Mouse (Mus musculus): ENCODE measurements around the gene Cd83. TPM values are rescaled to one million over a fixed set of nuclear protein-coding genes. Genes with fewer than 3 reads are reported as not detected.
A peak's percentile ranks its signal among the peaks of the same experiment; 100 is the strongest.

Cd83 gene
- polyA plus RNA-seq, 1 experiment from 2014 or later, result 8.0 TPM

DNA sequence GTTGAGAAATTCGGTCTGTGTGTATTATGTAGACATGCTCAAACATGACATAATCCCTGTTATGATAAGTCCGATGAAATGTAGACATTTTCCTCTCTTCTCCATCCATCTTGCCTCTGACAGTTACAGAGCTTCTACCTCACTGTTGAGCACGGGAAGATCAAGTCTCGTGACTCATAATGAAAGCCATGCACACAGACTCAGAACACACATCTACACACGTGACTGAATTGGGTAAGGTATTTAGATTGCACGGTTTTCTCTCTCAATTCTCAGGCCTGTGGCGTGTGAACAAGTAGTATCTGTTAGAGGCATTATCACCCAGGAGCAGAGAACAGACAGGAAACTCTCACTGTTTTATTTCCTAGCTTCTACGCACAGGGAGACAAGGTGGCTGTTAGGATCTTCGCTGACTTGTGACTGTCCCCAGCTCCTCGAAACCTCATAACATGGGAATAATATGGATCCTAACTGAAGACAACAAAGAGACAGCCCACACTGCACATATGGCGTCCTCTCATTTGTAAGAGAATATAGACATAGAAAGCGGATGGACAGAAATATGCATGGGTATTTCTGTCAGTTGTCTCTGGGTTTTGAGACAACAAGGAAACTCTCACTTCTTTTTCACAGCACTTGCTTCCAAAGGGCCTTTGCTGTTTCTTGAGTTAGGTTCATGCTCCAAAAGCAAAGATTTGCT lies 23.3 kb upstream of the Cd83 start:
- Histone ChIP-seq H3K4me1 (replicated peaks) (0 out of 2 replicates have a peak, but pooled peaks cover 4% of the 10 kb centered on the region), H3K9ac (replicated peaks) (no peak overlapping the region), H3K36me3 (no peaks in the 10 kb centered on the region), H3K9me3 (no peaks in the 10 kb centered on the region), H3K4me2 (replicated peaks) (no peak overlapping the region), H3K4me3 (replicated peaks) (no peak overlapping the region), H3K27ac (no peak overlapping the region), H3K27me3 (peaks cover 2% of the 10 kb centered on the region; the same call in 1 of the 2 replicates)
- no peak for ATAC-seq
- WGBS, result 93% methylated on average over 12 of the region's 12 CpGs

DNA sequence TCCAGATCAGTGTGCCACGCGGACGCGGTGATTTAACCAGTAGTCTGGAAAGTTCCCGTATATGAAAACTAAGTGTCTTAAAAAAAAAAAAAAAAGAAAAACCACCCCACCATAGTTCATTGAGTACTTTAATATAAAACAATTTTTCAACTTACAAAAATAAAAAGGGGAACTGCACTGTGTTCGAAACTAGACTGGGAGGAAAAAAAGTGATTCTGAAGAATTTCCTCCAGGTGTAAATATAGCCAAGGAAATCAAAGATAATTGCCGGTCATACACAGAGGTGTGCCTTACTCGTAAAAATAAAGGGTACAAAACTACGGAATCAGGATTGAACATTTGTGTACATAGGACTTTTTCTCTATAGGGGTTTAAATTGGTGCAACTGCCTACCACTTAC lies 21.7 kb upstream of the Cd83 start:
- Histone ChIP-seq H3K4me3 (replicated peaks) (no peak overlapping the region), H3K9me3 (no peaks in the 10 kb centered on the region), H3K36me3 (no peaks in the 10 kb centered on the region), H3K4me1 (replicated peaks) (peaks cover 5% of the 10 kb centered on the region), H3K27ac (no peak overlapping the region), H3K4me2 (replicated peaks) (no peak overlapping the region), H3K9ac (replicated peaks) (no peak overlapping the region), H3K27me3 (no peaks in the 10 kb centered on the region)
- 92% methylated on average over 9 of the region's 9 CpGs for WGBS
- no peak for ATAC-seq

DNA sequence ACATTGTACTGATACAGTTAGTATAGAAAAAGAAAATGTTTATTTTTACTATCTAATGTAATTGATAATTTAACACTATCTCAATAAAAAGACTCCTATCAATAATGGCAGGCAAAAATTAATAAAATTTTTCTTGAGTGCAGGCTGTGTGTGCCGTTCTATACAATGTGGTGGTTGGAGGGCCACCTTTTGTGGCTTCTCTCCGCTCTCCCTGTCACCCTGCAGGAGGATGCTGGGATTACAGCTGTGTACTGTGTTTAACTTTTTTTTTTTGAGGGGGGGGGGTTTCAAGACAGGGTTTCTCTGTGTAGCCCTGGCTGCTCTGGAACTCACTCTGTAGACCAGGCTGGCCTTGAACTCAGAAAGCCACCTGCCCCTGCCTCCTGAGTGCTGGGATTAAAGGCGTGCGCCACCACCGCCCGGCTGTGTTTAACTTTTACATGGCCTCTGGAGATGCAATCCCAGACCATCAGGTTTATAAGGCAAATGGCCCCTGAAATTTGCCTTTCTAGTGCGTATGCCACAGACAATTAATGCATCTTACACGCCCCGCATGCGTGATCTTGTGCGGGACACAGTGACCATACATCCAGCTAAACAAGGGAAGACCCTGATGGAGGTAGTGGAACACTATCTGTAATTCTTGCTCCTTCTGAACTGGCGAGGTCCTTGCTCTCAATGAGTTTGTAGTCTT lies 21.1 kb upstream of the Cd83 start:
- peaks cover 5% of the 10 kb centered on the region for H3K4me1 ChIP-seq (replicated peaks)
- H3K9ac ChIP-seq (replicated peaks), result no peak overlapping the region
- H3K27me3 ChIP-seq, result no peaks in the 10 kb centered on the region
- no peaks in the 10 kb centered on the region for H3K9me3 ChIP-seq
- no peak overlapping the region for H3K27ac ChIP-seq
- 89% methylated on average over 12 of the region's 12 CpGs for WGBS
- H3K36me3 ChIP-seq, result no peaks in the 10 kb centered on the region
- H3K4me3 ChIP-seq (replicated peaks), result no peak overlapping the region
- no peak for ATAC-seq
- no peak overlapping the region for H3K4me2 ChIP-seq (replicated peaks)

DNA sequence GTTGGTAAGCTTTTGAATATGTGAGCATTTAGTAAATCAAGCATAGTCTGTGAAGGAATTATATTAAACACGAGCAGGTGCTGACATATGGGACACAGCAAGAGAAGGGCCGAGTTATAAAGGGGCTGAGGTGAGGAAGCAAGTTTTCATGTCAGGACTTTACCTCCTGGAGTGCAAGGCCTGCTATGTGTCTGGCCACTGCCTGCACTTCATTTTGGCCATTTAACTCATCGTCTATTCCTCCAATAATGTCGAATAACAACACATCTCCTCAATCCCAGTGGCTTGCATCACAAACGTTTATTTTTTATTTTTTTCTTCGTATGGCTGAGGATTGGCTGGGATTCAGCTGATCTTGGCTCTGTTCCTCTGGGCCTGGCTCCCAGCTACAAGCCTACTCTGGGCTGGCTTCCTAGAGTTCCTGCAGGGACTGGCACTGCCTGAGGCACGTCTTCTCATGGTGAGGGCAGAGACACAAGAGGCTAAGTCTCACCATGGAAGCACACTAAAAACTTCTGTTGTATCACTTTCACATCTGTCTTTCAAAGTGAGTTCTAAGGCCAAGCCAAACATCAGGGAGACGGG lies 20.5 kb upstream of the Cd83 start:
- Histone ChIP-seq H3K9ac (replicated peaks) (no peak overlapping the region), H3K36me3 (no peaks in the 10 kb centered on the region), H3K9me3 (no peaks in the 10 kb centered on the region), H3K27me3 (no peaks in the 10 kb centered on the region), H3K4me1 (replicated peaks) (peaks cover 5% of the 10 kb centered on the region), H3K4me3 (replicated peaks) (no peak overlapping the region), H3K27ac (no peak overlapping the region), H3K4me2 (replicated peaks) (no peak overlapping the region)
- WGBS, result 88% methylated on average over 8 of the region's 8 CpGs
- no peak for ATAC-seq

DNA sequence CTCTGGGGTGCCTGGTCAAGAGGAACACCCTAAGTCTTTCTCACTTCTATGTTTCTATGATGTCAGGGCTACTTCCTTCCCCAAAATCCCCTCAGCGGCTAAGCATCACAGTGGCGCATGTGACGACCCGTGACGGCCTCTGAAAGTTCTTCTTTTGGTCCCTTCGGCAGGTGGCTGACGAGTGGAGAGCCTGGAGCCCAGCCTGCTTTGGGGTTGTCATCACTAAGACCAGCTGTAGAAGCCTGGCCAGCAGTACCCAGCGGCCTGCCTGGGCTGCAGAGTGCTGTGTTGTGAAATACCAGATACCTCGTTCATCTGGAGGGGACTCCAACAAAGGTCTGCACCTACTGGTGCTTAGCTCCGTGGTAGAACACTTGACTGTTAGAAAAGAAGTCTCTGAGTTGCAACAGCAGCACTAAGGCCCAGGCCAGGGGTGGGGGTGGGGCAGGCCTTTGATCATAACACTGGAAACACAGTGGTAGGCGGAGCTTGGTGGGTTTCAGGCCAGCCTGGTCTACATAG lies 19.2 kb upstream of the Cd83 start:
- H3K4me2 ChIP-seq (replicated peaks), result no peak overlapping the region
- WGBS, result 81% methylated on average over 11 of the region's 11 CpGs
- no peaks in the 10 kb centered on the region for H3K9me3 ChIP-seq
- no peak overlapping the region for H3K27ac ChIP-seq
- no peaks in the 10 kb centered on the region for H3K36me3 ChIP-seq
- no peaks in the 10 kb centered on the region for H3K27me3 ChIP-seq
- ATAC-seq, result no peak
- peaks cover 5% of the 10 kb centered on the region for H3K4me1 ChIP-seq (replicated peaks)
- no peak overlapping the region for H3K4me3 ChIP-seq (replicated peaks)
- no peak overlapping the region for H3K9ac ChIP-seq (replicated peaks)

DNA sequence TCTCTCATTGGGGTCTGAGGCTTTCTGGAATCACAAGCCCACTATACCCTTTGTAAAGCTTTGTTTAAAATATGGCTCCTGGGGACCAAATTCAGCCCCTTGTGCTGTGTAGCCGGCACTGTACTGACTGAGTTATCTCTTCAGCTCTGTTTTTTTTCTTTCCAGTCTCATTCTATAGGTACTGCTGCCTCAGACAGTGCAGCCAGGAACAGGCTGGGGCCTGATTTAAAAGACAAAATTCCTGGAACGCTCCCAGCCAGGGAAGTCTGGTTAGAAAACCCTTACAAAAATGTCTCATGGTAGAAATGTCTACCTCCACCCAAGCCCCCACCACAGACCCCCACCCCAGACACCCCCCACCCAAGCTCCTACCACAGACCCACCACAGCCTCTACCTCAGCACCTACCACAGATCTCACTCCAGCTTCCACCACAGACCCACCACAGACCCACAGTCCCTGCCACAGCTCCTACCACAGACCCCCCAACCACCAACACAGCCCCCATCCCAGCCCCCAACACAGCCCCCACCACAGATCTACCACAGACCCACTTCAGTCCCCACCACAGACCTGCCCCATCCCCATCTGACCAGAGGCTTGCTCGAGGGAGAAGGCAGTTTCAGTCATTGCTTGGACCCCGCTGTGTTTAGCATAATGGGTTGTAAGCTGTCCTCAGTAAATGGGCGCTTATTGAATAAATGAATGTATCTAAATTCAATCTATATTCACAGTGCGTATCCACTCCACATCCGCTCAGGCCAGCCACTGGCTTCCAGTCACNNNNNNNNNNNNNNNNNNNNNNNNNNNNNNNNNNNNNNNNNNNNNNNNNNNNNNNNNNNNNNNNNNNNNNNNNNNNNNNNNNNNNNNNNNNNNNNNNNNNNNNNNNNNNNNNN lies 17.5 kb upstream of the Cd83 start:
- Histone ChIP-seq H3K4me2 (replicated peaks) (no peak overlapping the region), H3K27ac (no peak overlapping the region), H3K4me3 (replicated peaks) (no peak overlapping the region), H3K36me3 (no peaks in the 10 kb centered on the region), H3K9ac (replicated peaks) (no peak overlapping the region), H3K4me1 (replicated peaks) (peaks cover 5% of the 10 kb centered on the region), H3K9me3 (no peaks in the 10 kb centered on the region), H3K27me3 (no peaks in the 10 kb centered on the region)
- peak; percentile 91 for ATAC-seq
- 47% methylated on average over 7 of the region's 7 CpGs for WGBS

DNA sequence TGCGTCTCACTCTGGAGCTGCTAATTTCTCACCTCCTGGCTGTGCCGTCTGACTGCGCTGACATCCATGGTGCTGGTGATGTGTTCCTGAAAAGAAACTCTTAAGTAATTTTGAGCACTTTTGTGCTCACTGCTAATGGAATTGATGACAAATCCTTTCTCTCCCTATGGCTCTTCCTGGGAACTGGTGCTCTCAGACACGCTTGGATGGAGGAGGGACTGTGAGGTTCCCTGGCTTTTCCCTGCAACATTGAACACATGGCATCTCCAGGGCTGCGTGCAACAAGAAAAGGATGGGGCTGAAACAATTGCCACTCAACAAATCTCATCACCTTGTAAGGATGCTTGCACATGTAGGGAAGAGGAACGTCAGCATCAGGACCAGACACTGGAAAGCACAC lies 11.6 kb upstream of the Cd83 start:
- no peaks in the 10 kb centered on the region for H3K36me3 ChIP-seq
- WGBS, result 85% methylated on average over 6 of the region's 6 CpGs
- H3K4me1 ChIP-seq (replicated peaks), result peaks cover 15% of the 10 kb centered on the region
- H3K9ac ChIP-seq (replicated peaks), result no peak overlapping the region
- no peak for ATAC-seq
- no peaks in the 10 kb centered on the region for H3K27me3 ChIP-seq
- H3K4me3 ChIP-seq (replicated peaks), result no peak overlapping the region
- no peak overlapping the region for H3K27ac ChIP-seq
- no peaks in the 10 kb centered on the region for H3K9me3 ChIP-seq
- H3K4me2 ChIP-seq (replicated peaks), result no peak overlapping the region

DNA sequence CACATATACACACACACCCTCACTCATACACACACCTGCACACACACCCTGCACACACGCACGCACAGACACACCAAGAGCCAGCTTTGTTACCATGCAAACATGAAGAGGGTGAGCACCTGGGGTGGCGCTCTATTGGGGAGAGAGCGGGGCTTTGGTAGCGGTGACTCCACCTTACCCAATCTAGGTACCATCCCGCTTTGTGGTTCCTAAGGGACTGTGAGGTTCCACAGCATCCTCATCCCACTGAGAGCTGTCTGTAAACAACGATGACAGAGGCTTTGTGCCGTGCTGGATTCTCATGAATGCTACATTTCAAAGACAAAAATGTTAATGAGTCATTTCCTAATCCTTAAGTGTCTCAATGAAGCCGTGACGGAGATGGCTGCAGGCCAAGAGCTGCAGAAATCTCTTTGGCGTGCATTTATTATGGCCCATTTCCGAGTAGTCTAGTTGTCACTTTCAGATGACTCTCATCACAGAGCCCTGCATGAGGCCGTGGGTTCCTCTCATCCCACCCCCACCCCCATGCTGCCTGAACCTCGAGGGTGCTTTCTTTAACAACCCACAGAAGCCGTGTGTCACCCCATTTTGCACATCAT lies 10.5 kb upstream of the Cd83 start:
- Histone ChIP-seq H3K27me3 (no peaks in the 10 kb centered on the region), H3K36me3 (no peaks in the 10 kb centered on the region), H3K9me3 (no peaks in the 10 kb centered on the region), H3K4me3 (replicated peaks) (no peak overlapping the region), H3K27ac (no peak overlapping the region), H3K9ac (replicated peaks) (no peak overlapping the region), H3K4me2 (replicated peaks) (no peak overlapping the region), H3K4me1 (replicated peaks) (peaks cover 15% of the 10 kb centered on the region)
- WGBS, result 51% methylated on average over 15 of the region's 15 CpGs
- ATAC-seq, result peak; percentile 79

DNA sequence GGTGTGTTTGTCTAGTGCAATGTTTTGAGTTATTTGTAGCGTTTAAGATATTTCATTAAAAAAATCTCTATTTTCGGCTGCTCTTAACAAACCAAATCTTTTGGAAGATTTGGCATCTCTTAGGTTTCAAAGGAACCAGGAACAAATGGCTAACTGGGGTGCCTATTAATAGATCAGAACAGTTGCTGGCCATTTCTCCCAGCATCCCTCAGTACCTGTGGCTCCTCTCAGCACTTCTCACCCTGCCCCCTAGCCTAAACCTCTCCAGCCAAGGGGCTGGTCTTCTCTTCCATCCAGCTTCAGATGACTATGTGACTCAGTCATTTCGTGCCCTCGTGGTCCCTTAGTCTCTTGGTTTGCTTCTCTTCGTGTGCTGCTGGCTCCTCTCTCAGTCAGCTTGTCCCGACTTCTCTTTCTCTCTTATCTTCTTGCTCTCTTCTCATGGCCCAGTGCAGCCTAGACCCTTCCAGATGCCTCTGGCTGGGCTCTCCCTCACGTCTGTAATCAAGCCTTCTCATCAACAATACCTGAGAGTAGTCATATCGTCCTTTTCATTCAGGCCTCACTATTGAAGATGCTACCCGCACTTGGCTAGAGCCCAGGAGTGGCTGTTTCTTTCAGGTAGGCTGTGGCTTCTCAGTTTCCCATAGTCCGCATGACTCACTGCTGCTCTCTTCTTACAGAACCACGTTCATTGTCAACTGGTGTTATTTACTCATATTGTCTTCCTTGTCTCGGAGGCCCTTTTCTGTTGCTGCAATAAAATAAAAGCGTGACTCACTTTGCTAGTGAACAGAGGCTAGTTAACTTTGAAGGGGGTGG lies 9.8 kb upstream of the Cd83 start:
- Histone ChIP-seq H3K27ac (no peak overlapping the region), H3K9ac (replicated peaks) (no peak overlapping the region), H3K9me3 (no peaks in the 10 kb centered on the region), H3K36me3 (no peaks in the 10 kb centered on the region), H3K27me3 (no peaks in the 10 kb centered on the region), H3K4me3 (replicated peaks) (no peak overlapping the region), H3K4me2 (replicated peaks) (no peak overlapping the region), H3K4me1 (replicated peaks) (peaks cover 15% of the 10 kb centered on the region)
- 90% methylated on average over 13 of the region's 13 CpGs for WGBS
- no peak for ATAC-seq

DNA sequence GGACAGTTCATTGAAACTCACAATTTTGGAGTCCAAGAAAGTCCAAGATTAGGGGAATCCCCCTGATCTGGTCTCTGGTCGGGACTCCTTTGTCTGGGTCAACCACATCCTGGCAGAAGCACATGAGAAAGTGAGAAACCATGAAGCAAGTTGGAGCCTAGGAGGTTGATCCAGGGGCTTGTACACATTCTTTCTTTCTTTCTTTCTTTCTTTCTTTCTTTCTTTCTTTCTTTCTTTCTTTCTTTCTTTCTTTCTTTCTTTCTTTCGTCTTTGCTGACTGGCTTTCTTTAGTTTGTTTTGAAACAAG lies 9.2 kb upstream of the Cd83 start:
- H3K9me3 ChIP-seq, result no peaks in the 10 kb centered on the region
- ATAC-seq, result no peak
- no peak overlapping the region for H3K4me2 ChIP-seq (replicated peaks)
- H3K36me3 ChIP-seq, result no peaks in the 10 kb centered on the region
- H3K4me1 ChIP-seq (replicated peaks), result peaks cover 15% of the 10 kb centered on the region
- no peak overlapping the region for H3K9ac ChIP-seq (replicated peaks)
- no peak overlapping the region for H3K4me3 ChIP-seq (replicated peaks)
- no peaks in the 10 kb centered on the region for H3K27me3 ChIP-seq
- H3K27ac ChIP-seq, result no peak overlapping the region
- WGBS, result 87% methylated on average over 2 of the region's 2 CpGs

All from midbrain, embryonic 13.5 days (tissue).